Mouse (Mus musculus): ENCODE results near the gene Olfr51. TPM values are rescaled to one million over a fixed set of nuclear protein-coding genes. Genes with fewer than 3 reads are reported as not detected.
"Not testable (repeated sequence)": the region's sequence is repeated elsewhere in the genome, so short reads cannot be mapped to it uniquely, and the experiment has no call there.

Gene Olfr51
- not detected in 2 replicates for polyA plus RNA-seq (2016; fragmentation: Nextera tagmentation; extraction: Ambion mirVana)

DNA sequence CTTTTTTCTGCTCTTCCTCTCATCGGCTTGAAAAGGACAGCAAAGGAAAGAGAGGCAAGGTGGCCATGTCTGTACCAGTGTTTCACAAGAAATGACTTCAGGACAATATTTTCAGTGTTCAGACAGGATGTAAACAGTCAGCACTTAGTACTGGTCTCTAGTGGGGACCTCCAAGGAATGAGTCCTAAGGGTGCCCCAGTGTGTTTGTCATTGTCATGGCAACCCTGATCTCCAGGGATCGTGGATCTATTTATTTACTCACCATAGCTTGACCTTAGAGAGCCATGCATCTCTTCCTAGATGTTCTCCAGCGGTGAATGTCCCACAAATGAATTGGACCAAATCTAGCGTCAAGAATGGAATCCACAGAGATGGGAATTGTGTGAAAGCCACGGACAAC is at the start of gene Olfr51:
Gene Olfr51, plus strand, starts transcription at position 301 of the 400 bp plus-strand sequence.
- H3K36me3 ChIP-seq: no peaks in the 10 kb centered on the region
- no peaks in the 10 kb centered on the region for H3K27me3 ChIP-seq (replicated peaks)
- no peak within 1 kb of the TSS for H3K27ac ChIP-seq (ENCODE audit: poor library complexity, severe bottlenecking)
- no peaks in the 10 kb centered on the region for H3K4me1 ChIP-seq (replicated peaks)
- H3K4me2 ChIP-seq: no peak within 1 kb of the TSS
- no peaks in the 10 kb centered on the region for H3K9me3 ChIP-seq (replicated peaks)
- 73% methylated on average over 5 of the region's 5 CpGs for WGBS
- H3K9ac ChIP-seq: no peak within 1 kb of the TSS
- no peak for ATAC-seq (ENCODE audit: insufficient number of reproducible peaks, low FRiP score)
- no peak within 1 kb of the TSS for H3K4me3 ChIP-seq

DNA sequence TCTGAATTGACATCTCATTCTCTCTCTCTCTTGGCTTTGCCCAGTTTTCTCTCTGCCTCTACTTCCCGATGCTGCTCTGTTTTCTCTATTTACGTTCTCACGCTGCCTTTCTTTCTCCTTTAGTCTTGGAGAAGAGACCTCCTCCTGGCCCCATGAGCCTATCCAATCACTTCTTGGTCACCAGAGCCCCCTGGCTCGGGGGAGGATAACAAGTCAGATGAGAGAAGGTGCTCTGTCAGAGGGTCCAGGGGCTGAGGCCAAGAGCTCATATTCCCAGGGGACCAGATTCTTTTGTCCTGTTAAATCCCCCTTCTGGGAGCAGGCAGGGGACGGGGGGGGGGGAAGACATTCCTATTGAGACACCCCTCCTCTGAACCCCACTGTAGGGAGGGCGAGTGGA is 49.7 kb upstream of the Olfr51 start, which contains the start of gene Prop1:
Gene Prop1, minus strand, starts transcription at position 101 of the 400 bp plus-strand sequence.
- Histone ChIP-seq H3K4me2 (no peak within 1 kb of the TSS), H3K27me3 (replicated peaks) (peaks cover 40% of the 10 kb centered on the region), H3K4me3 (no peak within 1 kb of the TSS), H3K9ac (no peak within 1 kb of the TSS), H3K9me3 (replicated peaks) (no peaks in the 10 kb centered on the region), H3K27ac (ENCODE audit: poor library complexity, severe bottlenecking) (no peak within 1 kb of the TSS), H3K36me3 (no peaks in the 10 kb centered on the region), H3K4me1 (replicated peaks) (no peaks in the 10 kb centered on the region)
- ATAC-seq (ENCODE audit: insufficient number of reproducible peaks, low FRiP score): no peak
- 72% methylated on average over 6 of the region's 6 CpGs for WGBS

DNA sequence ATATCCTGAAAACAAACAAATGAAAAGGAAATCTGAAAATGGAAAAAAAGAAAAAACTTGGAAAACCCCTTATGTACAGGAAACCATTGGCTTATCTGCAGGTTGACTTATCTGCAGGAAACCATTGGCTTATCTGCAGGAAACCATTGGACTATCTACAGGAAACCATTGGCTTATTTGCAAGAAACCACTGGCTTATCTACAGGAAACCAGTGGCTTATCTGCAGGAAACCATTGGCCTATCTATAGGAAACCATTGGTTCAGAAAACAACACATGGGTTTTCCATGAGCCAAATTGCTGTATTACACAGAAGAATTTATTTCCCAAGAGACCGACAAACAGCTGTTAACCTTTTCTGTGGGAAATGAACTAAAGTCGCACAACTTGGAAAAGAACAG is 38.5 kb upstream of the Olfr51 start:
- Histone ChIP-seq H3K4me3 (no peak overlapping the region), H3K27ac (ENCODE audit: poor library complexity, severe bottlenecking) (no peak overlapping the region), H3K4me2 (no peak overlapping the region), H3K9me3 (replicated peaks) (no peaks in the 10 kb centered on the region), H3K36me3 (no peaks in the 10 kb centered on the region), H3K4me1 (replicated peaks) (no peaks in the 10 kb centered on the region), H3K27me3 (replicated peaks) (peaks cover 11% of the 10 kb centered on the region; the same call in 1 of the 2 replicates), H3K9ac (no peak overlapping the region)
- ATAC-seq (ENCODE audit: insufficient number of reproducible peaks, low FRiP score): no peak
- WGBS: 67% methylated on average over 2 of the region's 2 CpGs

DNA sequence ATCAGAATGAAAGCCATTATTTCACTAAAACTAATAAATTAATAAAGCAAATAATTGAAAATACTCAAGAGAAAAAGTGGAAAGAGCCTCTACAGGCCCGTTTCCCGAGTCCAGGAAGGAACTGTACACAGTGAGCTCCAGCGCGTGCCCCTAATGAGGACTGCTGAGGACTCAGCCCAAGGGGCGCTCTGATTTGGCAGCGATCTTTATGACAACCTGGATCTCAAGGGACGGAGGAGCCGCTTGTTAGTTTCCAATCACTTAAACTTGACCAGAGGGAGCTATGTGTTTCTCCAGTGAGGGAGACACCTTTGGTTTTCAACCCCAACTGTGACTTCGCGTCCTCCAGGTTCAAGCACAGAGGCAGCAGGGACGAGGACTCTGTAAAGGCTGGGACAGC is 37.2 kb upstream of the Olfr51 start, which contains the start of gene Olfr1378:
Gene Olfr1378, plus strand, starts transcription at position 301 of the 400 bp plus-strand sequence.
- no peaks in the 10 kb centered on the region for H3K4me1 ChIP-seq (replicated peaks)
- H3K9me3 ChIP-seq (replicated peaks): no peaks in the 10 kb centered on the region
- H3K9ac ChIP-seq: no peak within 1 kb of the TSS
- no peak within 1 kb of the TSS for H3K4me3 ChIP-seq
- H3K27me3 ChIP-seq (replicated peaks): peaks cover 10% of the 10 kb centered on the region
- 79% methylated on average over 11 of the region's 11 CpGs for WGBS
- no peak within 1 kb of the TSS for H3K27ac ChIP-seq (ENCODE audit: poor library complexity, severe bottlenecking)
- H3K4me2 ChIP-seq: no peak within 1 kb of the TSS
- no peak for ATAC-seq (ENCODE audit: insufficient number of reproducible peaks, low FRiP score)
- H3K36me3 ChIP-seq: no peaks in the 10 kb centered on the region

DNA sequence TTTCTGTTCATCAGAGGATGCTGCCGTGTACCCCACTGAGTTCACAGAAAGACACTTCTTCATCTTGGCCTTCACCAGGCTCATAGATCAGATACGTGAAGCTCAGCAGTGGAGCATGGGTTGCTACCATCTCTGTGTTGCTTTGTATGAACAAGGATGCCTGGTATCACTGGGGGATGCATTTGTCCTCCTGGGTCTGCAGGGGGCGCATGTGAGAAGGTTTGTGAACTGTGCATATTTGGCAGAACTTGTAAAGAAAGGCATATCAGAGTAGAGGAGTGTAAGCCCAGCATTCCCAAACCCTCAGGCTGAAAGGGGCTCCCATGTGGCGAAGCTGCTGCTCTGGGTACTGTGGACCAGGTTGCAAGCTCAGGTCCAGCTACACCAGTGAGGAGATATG is 26.2 kb upstream of the Olfr51 start:
- H3K36me3 ChIP-seq: no peaks in the 10 kb centered on the region
- peaks cover 47% of the 10 kb centered on the region for H3K27me3 ChIP-seq (replicated peaks)
- H3K9ac ChIP-seq: no peak overlapping the region
- H3K9me3 ChIP-seq (replicated peaks): no peaks in the 10 kb centered on the region
- H3K4me1 ChIP-seq (replicated peaks): no peaks in the 10 kb centered on the region
- WGBS: 62% methylated on average over 4 of the region's 4 CpGs
- no peak overlapping the region for H3K27ac ChIP-seq (ENCODE audit: poor library complexity, severe bottlenecking)
- H3K4me3 ChIP-seq: no peak overlapping the region
- H3K4me2 ChIP-seq: no peak overlapping the region
- ATAC-seq (ENCODE audit: insufficient number of reproducible peaks, low FRiP score): no peak

DNA sequence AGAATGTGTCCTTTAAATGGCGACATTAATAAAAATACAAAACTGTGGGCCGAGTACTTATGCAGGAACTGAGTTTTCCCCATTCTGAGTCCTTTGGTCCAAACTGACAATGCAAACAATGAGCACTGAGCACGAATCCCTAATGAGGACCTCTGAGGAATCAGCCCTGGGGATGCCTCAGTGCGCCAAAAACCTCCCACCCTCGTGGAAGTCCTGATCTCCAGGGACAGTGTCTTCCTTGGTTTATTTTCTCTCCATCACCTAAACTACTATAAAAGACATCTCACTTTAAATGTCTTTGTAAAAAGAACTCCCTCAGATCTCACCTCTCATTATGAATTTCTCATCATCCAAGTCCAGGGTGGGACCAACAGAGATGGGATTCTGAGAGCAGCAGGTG is 21.7 kb upstream of the Olfr51 start, which contains the start of gene Olfr1377:
Gene Olfr1377, plus strand, starts transcription at position 301 of the 400 bp plus-strand sequence.
- Histone ChIP-seq H3K27me3 (replicated peaks) (peaks cover 50% of the 10 kb centered on the region), H3K9ac (no peak within 1 kb of the TSS), H3K4me3 (no peak within 1 kb of the TSS), H3K4me2 (no peak within 1 kb of the TSS), H3K4me1 (replicated peaks) (0 out of 2 replicates have a peak, but pooled peaks cover 3% of the 10 kb centered on the region), H3K9me3 (replicated peaks) (no peaks in the 10 kb centered on the region), H3K36me3 (no peaks in the 10 kb centered on the region), H3K27ac (ENCODE audit: poor library complexity, severe bottlenecking) (no peak within 1 kb of the TSS)
- ATAC-seq (ENCODE audit: insufficient number of reproducible peaks, low FRiP score): no peak
- WGBS: 65% methylated on average over 5 of the region's 5 CpGs

DNA sequence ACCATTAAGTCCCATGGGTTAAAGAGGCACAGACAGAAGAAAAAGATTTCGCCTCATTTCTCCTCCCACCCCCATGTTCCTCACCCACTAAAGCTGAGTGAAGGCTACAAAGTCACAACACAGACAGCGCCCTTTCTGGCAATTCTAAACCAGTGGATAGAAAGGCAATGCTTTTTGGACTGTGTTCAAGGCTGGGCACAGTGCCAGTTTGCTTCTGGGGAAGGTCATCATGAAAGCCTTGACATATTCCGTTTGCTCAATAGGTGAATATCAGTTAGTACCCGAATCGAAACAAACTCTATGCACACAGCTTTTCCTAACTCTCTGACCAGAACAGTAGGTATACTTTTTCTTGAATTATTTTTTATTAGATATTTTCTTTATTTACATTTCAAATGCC is 8.4 kb downstream of the Olfr51 start:
- Histone ChIP-seq H3K9ac (no peak overlapping the region), H3K4me2 (no peak overlapping the region), H3K36me3 (no peaks in the 10 kb centered on the region), H3K4me1 (replicated peaks) (no peaks in the 10 kb centered on the region), H3K27ac (ENCODE audit: poor library complexity, severe bottlenecking) (no peak overlapping the region), H3K9me3 (replicated peaks) (no peaks in the 10 kb centered on the region), H3K4me3 (no peak overlapping the region), H3K27me3 (replicated peaks) (no peaks in the 10 kb centered on the region)
- 67% methylated on average over 5 of the region's 5 CpGs for WGBS
- no peak for ATAC-seq (ENCODE audit: insufficient number of reproducible peaks, low FRiP score)

DNA sequence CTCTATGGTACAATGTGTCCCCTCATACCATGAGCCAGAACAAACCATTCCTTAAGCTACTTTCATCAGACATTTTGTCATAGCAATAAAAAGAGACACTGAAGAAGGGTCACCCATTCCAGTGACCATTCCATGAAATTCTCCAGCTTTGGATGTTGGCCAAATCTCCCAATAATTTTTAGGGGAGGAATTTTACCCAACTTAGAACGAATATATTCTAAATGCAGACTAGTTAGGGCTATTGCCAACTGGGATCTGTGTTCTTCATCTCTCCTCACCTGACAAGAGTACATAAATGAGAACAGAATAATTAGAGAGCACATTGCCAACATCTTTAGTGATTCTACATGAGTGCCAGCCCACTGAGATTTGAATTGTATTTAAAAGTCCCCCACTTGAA is 10.5 kb downstream of the Olfr51 start, which contains the start of gene Olfr54:
Gene Olfr54, plus strand, starts transcription at position 301 of the 400 bp plus-strand sequence.
- Histone ChIP-seq H3K4me3 (no peak within 1 kb of the TSS), H3K36me3 (no peaks in the 10 kb centered on the region), H3K27me3 (replicated peaks) (no peaks in the 10 kb centered on the region), H3K4me2 (no peak within 1 kb of the TSS), H3K9me3 (replicated peaks) (no peaks in the 10 kb centered on the region), H3K9ac (no peak within 1 kb of the TSS), H3K4me1 (replicated peaks) (no peaks in the 10 kb centered on the region), H3K27ac (ENCODE audit: poor library complexity, severe bottlenecking) (no peak within 1 kb of the TSS)
- WGBS: 56% methylated on average over 1 of the region's 1 CpGs
- ATAC-seq (ENCODE audit: insufficient number of reproducible peaks, low FRiP score): no peak

DNA sequence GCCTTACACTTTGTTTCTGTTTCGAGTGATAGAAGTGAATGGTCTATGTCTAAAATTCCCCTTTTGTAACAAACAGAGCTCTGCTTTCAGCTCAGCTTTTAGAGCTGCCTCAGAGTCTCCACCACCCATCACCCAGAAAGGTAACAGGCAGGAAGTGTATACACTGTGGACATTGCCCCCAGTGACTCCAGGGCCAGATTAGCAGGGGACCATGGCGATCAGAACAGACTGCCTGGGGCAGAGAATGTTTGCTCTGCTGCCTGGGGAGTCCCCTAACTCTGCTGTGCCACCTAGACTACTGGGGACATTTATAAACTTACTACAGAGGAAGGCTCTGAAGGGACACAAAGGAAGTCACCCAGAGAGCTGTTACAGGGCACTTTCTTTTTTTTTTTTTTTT is 12.9 kb downstream of the Olfr51 start:
- WGBS: 47% methylated on average over 2 of the region's 2 CpGs
- Histone ChIP-seq H3K27ac (ENCODE audit: poor library complexity, severe bottlenecking) (no peak overlapping the region), H3K4me1 (replicated peaks) (no peaks in the 10 kb centered on the region), H3K9me3 (replicated peaks) (no peaks in the 10 kb centered on the region), H3K36me3 (no peaks in the 10 kb centered on the region), H3K27me3 (replicated peaks) (no peaks in the 10 kb centered on the region), H3K4me2 (no peak overlapping the region), H3K9ac (no peak overlapping the region), H3K4me3 (no peak overlapping the region)
- ATAC-seq (ENCODE audit: insufficient number of reproducible peaks, low FRiP score): no peak

DNA sequence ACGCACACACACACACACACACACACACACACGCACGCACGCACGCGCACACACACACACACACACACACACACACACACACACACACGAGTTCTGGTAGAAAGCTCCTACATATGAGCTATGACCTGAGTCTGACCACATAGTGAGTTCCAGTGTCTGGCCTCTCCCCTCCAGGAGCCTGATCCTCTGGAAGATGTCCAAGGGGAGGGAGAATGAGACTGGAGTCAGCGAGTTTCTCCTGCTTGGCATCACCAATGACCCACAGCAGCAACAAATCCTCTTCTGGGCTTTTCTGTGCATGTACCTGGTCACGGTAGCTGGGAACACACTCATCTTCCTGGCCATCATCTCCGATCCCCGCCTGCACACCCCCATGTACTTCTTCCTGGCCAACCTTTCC is 23.4 kb downstream of the Olfr51 start:
- WGBS: 80% methylated on average over 11 of the region's 11 CpGs
- H3K27ac ChIP-seq (ENCODE audit: poor library complexity, severe bottlenecking); H3K9me3 ChIP-seq (replicated peaks); H3K27me3 ChIP-seq (replicated peaks); H3K4me2 ChIP-seq; H3K4me3 ChIP-seq; H3K36me3 ChIP-seq; ATAC-seq (ENCODE audit: insufficient number of reproducible peaks, low FRiP score); H3K9ac ChIP-seq; H3K4me1 ChIP-seq (replicated peaks): not testable (repeated sequence)

DNA sequence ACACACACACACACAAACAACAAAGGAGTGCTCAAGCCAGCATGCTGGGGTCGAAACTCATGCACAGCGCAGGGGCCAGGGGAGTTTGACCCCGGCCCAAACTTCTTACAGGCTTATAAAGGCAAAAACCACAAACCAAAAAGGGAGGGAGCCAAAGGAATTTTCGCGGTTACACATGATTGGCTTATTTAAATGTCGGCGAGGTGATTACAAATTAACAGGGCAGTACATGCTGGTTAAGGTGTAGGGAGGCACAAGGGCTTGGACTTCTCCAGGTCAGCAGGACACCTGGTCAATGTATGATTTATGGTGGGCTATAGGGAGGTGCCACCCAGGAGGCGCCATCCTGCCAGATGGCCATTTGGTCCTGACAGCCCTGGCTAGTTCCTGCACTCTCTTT is 26.0 kb downstream of the Olfr51 start:
- not testable (repeated sequence) for H3K9me3 ChIP-seq (replicated peaks); H3K4me3 ChIP-seq; H3K27ac ChIP-seq (ENCODE audit: poor library complexity, severe bottlenecking); H3K36me3 ChIP-seq; ATAC-seq (ENCODE audit: insufficient number of reproducible peaks, low FRiP score); H3K9ac ChIP-seq; H3K4me2 ChIP-seq; H3K4me1 ChIP-seq (replicated peaks); H3K27me3 ChIP-seq (replicated peaks)
- 79% methylated on average over 8 of the region's 8 CpGs for WGBS

DNA sequence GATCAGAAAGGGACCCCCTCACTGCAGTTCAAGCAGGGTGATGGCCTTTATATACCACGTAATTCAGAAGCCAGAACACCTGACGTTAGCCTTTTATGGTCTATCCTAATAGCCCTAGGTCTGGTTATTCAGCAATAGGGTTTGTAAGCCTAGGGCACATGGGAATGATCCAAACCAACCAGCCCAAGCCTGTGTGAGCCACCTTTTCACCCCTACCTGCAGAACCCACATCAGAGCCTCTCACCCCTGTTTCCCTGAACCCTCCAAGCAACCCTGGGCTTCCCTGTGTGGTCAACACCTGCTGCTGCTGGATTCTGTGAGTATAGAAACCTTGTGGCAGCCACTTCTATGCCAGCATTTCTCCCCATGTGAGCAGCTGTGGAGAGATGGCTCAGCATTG is 26.8 kb downstream of the Olfr51 start:
- H3K27ac ChIP-seq (ENCODE audit: poor library complexity, severe bottlenecking): no peak overlapping the region
- H3K9ac ChIP-seq: no peak overlapping the region
- ATAC-seq (ENCODE audit: insufficient number of reproducible peaks, low FRiP score): no peak
- H3K4me3 ChIP-seq: no peak overlapping the region
- H3K27me3 ChIP-seq (replicated peaks): no peaks in the 10 kb centered on the region
- H3K36me3 ChIP-seq: no peaks in the 10 kb centered on the region
- no peak overlapping the region for H3K4me2 ChIP-seq
- H3K9me3 ChIP-seq (replicated peaks): peaks cover 3% of the 10 kb centered on the region; the same call in 1 of the 2 replicates
- WGBS: 80% methylated on average over 2 of the region's 2 CpGs
- no peaks in the 10 kb centered on the region for H3K4me1 ChIP-seq (replicated peaks)

Data from heart, embryonic 12.5 days (tissue).